Mouse (Mus musculus) limb, embryonic 13.5 days (tissue): ENCODE data around the gene Gsg1l2. TPM values are rescaled to one million over a fixed set of nuclear protein-coding genes. Genes with fewer than 3 reads are reported as not detected.

Experiments used
- ATAC-seq: fragments of 200-750 bp; cut with Nextera tagmentation; 2 replicates; pipeline ENCODE4 v1.8.0; 2017; ENCODE audit warnings: low read depth, moderate number of reproducible peaks, moderate TSS enrichment; ENCODE audit not compliant: low FRiP score
- H3K27ac ChIP-seq: fragments of 300-500 bp; sonication (generic); 2 replicates; pipeline ENCODE4 v1.5.1; 2015; ENCODE audit warnings: inconsistent platforms, mild to moderate bottlenecking, moderate library complexity
- H3K27me3 ChIP-seq: fragments of 300-500 bp; sonication (generic); 2 replicates; pipeline ENCODE4 v1.6.1; 2015; ENCODE audit warnings: mild to moderate bottlenecking, inconsistent platforms
- H3K36me3 ChIP-seq: fragments of 300-500 bp; sonication (generic); 2 replicates; pipeline ENCODE4 v1.6.1; 2015; ENCODE audit warnings: inconsistent platforms, mild to moderate bottlenecking, moderate library complexity
- H3K4me1 ChIP-seq: fragments of 300-500 bp; sonication (generic); 2 replicates; pipeline ENCODE4 v1.6.1; 2015; ENCODE audit warnings: inconsistent platforms
- H3K4me2 ChIP-seq: fragments of 300-500 bp; sonication (generic); replicated peaks from 2 replicates; pipeline ENCODE4 v1.6.1; 2015; ENCODE audit warnings: inconsistent platforms, mild to moderate bottlenecking, moderate library complexity
- H3K4me3 ChIP-seq: fragments of 300-500 bp; sonication (generic); 2 replicates; pipeline ENCODE4 v1.5.1; 2015; ENCODE audit warnings: moderate library complexity, mild to moderate bottlenecking, inconsistent platforms
- H3K9ac ChIP-seq: fragments of 300-500 bp; sonication (generic); 2 replicates; pipeline ENCODE4 v1.6.1; 2015; ENCODE audit warnings: mild to moderate bottlenecking, inconsistent platforms
- H3K9me3 ChIP-seq: fragments of 300-500 bp; sonication (generic); 2 replicates; pipeline ENCODE4 v1.6.1; 2016; ENCODE audit warnings: inconsistent platforms
- WGBS: fragments of 180-500 bp; shearing (Covaris S2); methylation state at CpG from one replicate; pipeline ENCODE4 v1.1.7; 2015; 5-methylcytosine and 5-hydroxymethylcytosine counted together
- polyA plus RNA-seq: library from polyadenylated mRNA; unstranded; fragments of >200 nt; fragmentation: Nextera tagmentation; extraction: Ambion mirVana; gene quantifications from 2 replicates; pipeline ENCODE4 v1.2.1, GENCODE M21; 2015

Gene Gsg1l2
- polyA plus RNA-seq: not detected in 2 replicates

- H3K27me3 ChIP-seq: no peaks in the 10 kb centered on the region; the same call in 1 of the 2 replicates
- ATAC-seq: no peak
- H3K4me2 ChIP-seq: no peak within 1 kb of the TSS
- no peak within 1 kb of the TSS for H3K4me3 ChIP-seq
- H3K27ac ChIP-seq: no peak within 1 kb of the TSS
- no peak within 1 kb of the TSS for H3K9ac ChIP-seq
- 82% methylated on average over 12 of the region's 12 CpGs for WGBS
- H3K9me3 ChIP-seq: no peaks in the 10 kb centered on the region
- H3K4me1 ChIP-seq: peaks cover 9% of the 10 kb centered on the region; the same call in 1 of the 2 replicates
- no peaks in the 10 kb centered on the region for H3K36me3 ChIP-seq
Observed at GRCm38 (mm10) chr11:67774379-67774778, at the start of gene Gsg1l2. Gsg1l2 (plus strand) TSS chr11:67774608.

GRCm38 (mm10) chr11:67727095-67727494 lies 47.3 kb upstream of the Gsg1l2 start:
- H3K4me2 ChIP-seq: no peak overlapping the region
- WGBS: 68% methylated on average over 6 of the region's 6 CpGs
- no peaks in the 10 kb centered on the region; the same call in 1 of the 2 replicates for H3K4me1 ChIP-seq
- H3K27me3 ChIP-seq: no peaks in the 10 kb centered on the region
- no peak overlapping the region for H3K27ac ChIP-seq
- ATAC-seq: no peak
- H3K36me3 ChIP-seq: no peaks in the 10 kb centered on the region
- H3K4me3 ChIP-seq: no peak overlapping the region
- H3K9ac ChIP-seq: no peak overlapping the region
- no peaks in the 10 kb centered on the region for H3K9me3 ChIP-seq

- Histone ChIP-seq H3K36me3 (no peaks in the 10 kb centered on the region), H3K9me3 (no peaks in the 10 kb centered on the region), H3K4me1 (no peaks in the 10 kb centered on the region; the same call in 1 of the 2 replicates), H3K4me2 (no peak overlapping the region), H3K9ac (no peak overlapping the region), H3K27me3 (no peaks in the 10 kb centered on the region), H3K27ac (no peak overlapping the region), H3K4me3 (no peak overlapping the region)
- no peak for ATAC-seq
Observed at GRCm38 (mm10) chr11:67728726-67729125, 45.7 kb upstream of the Gsg1l2 start.

GRCm38 (mm10) chr11:67731056-67731455 lies 43.4 kb upstream of the Gsg1l2 start:
- Histone ChIP-seq H3K27ac (no peak overlapping the region), H3K36me3 (no peaks in the 10 kb centered on the region), H3K4me2 (no peak overlapping the region), H3K9ac (no peak overlapping the region), H3K4me3 (no peak overlapping the region), H3K4me1 (no peaks in the 10 kb centered on the region; the same call in 1 of the 2 replicates), H3K27me3 (no peaks in the 10 kb centered on the region), H3K9me3 (no peaks in the 10 kb centered on the region)
- 90% methylated on average over 2 of the region's 2 CpGs for WGBS
- ATAC-seq: no peak

- Histone ChIP-seq H3K27me3 (no peaks in the 10 kb centered on the region), H3K9ac (no peak overlapping the region), H3K4me2 (no peak overlapping the region), H3K4me1 (no peaks in the 10 kb centered on the region), H3K9me3 (no peaks in the 10 kb centered on the region), H3K27ac (no peak overlapping the region), H3K36me3 (no peaks in the 10 kb centered on the region), H3K4me3 (no peak overlapping the region)
- ATAC-seq: no peak
- WGBS: 82% methylated on average over 1 of the region's 1 CpGs
Observed at GRCm38 (mm10) chr11:67733726-67734125, 40.7 kb upstream of the Gsg1l2 start.

GRCm38 (mm10) chr11:67734597-67734996 lies 39.8 kb upstream of the Gsg1l2 start:
- Histone ChIP-seq H3K27ac (no peak overlapping the region), H3K4me3 (no peak overlapping the region), H3K9ac (no peak overlapping the region), H3K27me3 (no peaks in the 10 kb centered on the region), H3K4me2 (no peak overlapping the region), H3K36me3 (no peaks in the 10 kb centered on the region), H3K4me1 (no peaks in the 10 kb centered on the region), H3K9me3 (no peaks in the 10 kb centered on the region)
- ATAC-seq: no peak
- 68% methylated on average over 3 of the region's 3 CpGs for WGBS

GRCm38 (mm10) chr11:67738345-67738744 lies 36.1 kb upstream of the Gsg1l2 start:
- WGBS: 83% methylated on average over 6 of the region's 6 CpGs
- Histone ChIP-seq H3K9ac (no peak overlapping the region), H3K36me3 (no peaks in the 10 kb centered on the region), H3K27ac (no peak overlapping the region), H3K4me1 (no peaks in the 10 kb centered on the region), H3K9me3 (no peaks in the 10 kb centered on the region), H3K27me3 (no peaks in the 10 kb centered on the region), H3K4me2 (no peak overlapping the region), H3K4me3 (no peak overlapping the region)
- no peak for ATAC-seq

GRCm38 (mm10) chr11:67738846-67739490 lies 35.4 kb upstream of the Gsg1l2 start:
- Histone ChIP-seq H3K4me3 (no peak overlapping the region), H3K4me2 (no peak overlapping the region), H3K4me1 (no peaks in the 10 kb centered on the region), H3K27me3 (no peaks in the 10 kb centered on the region), H3K36me3 (no peaks in the 10 kb centered on the region), H3K27ac (no peak overlapping the region), H3K9ac (no peak overlapping the region), H3K9me3 (no peaks in the 10 kb centered on the region)
- ATAC-seq: no peak
- WGBS: 74% methylated on average over 5 of the region's 5 CpGs

GRCm38 (mm10) chr11:67741569-67741968 lies 32.8 kb upstream of the Gsg1l2 start:
- no peaks in the 10 kb centered on the region for H3K36me3 ChIP-seq
- H3K27ac ChIP-seq: no peak overlapping the region
- H3K4me2 ChIP-seq: no peak overlapping the region
- no peaks in the 10 kb centered on the region for H3K4me1 ChIP-seq
- no peak overlapping the region for H3K4me3 ChIP-seq
- H3K27me3 ChIP-seq: no peaks in the 10 kb centered on the region
- H3K9me3 ChIP-seq: no peaks in the 10 kb centered on the region
- no peak overlapping the region for H3K9ac ChIP-seq
- no peak for ATAC-seq

- Histone ChIP-seq H3K4me2 (no peak overlapping the region), H3K9me3 (no peaks in the 10 kb centered on the region), H3K27ac (no peak overlapping the region), H3K4me1 (no peaks in the 10 kb centered on the region), H3K36me3 (no peaks in the 10 kb centered on the region), H3K9ac (no peak overlapping the region), H3K27me3 (no peaks in the 10 kb centered on the region), H3K4me3 (no peak overlapping the region)
- no peak for ATAC-seq
- WGBS: 100% methylated on average over 1 of the region's 1 CpGs
Observed at GRCm38 (mm10) chr11:67756287-67756686, 18.1 kb upstream of the Gsg1l2 start.

GRCm38 (mm10) chr11:67757373-67758167 lies 16.8 kb upstream of the Gsg1l2 start:
- WGBS: 72% methylated on average over 15 of the region's 15 CpGs
- no peaks in the 10 kb centered on the region for H3K9me3 ChIP-seq
- H3K27ac ChIP-seq: no peak overlapping the region
- ATAC-seq: no peak
- H3K4me3 ChIP-seq: no peak overlapping the region
- H3K9ac ChIP-seq: no peak overlapping the region
- no peak overlapping the region for H3K4me2 ChIP-seq
- no peaks in the 10 kb centered on the region for H3K36me3 ChIP-seq
- no peaks in the 10 kb centered on the region for H3K27me3 ChIP-seq
- no peaks in the 10 kb centered on the region for H3K4me1 ChIP-seq

- H3K4me2 ChIP-seq: no peak within 1 kb of the TSS
- H3K27me3 ChIP-seq: no peaks in the 10 kb centered on the region
- no peak within 1 kb of the TSS for H3K27ac ChIP-seq
- no peak for ATAC-seq
- H3K4me1 ChIP-seq: peaks cover 9% of the 10 kb centered on the region; the same call in 1 of the 2 replicates
- H3K9me3 ChIP-seq: no peaks in the 10 kb centered on the region
- 81% methylated on average over 14 of the region's 14 CpGs for WGBS
- H3K9ac ChIP-seq: no peak within 1 kb of the TSS
- no peaks in the 10 kb centered on the region for H3K36me3 ChIP-seq
- H3K4me3 ChIP-seq: no peak within 1 kb of the TSS
Observed at GRCm38 (mm10) chr11:67771053-67771452, 3.4 kb upstream of the Gsg1l2 start, which contains the start of gene Glp2r. Glp2r (minus strand) TSS chr11:67771153.
